Mouse (Mus musculus) forebrain, embryonic 16.5 days (tissue): ENCODE results near the gene Rsph10b. TPM values are rescaled to one million over a fixed set of nuclear protein-coding genes. Genes with fewer than 3 reads are reported as not detected.

Experiments used
- ATAC-seq: fragments of 200-750 bp; cut with Nextera tagmentation; 2 replicates; pipeline ENCODE4 v1.8.0; 2017; ENCODE audit warnings: mild to moderate bottlenecking, moderate library complexity
- H3K27ac ChIP-seq: fragments of 300-500 bp; sonication (generic); 2 replicates; pipeline ENCODE4 v1.5.1; 2014; ENCODE audit warnings: low read length, control low read depth
- H3K27me3 ChIP-seq: fragments of 300-500 bp; sonication (generic); replicated peaks from 2 replicates; pipeline ENCODE4 v1.6.1; 2014; ENCODE audit warnings: low read length; ENCODE audit not compliant: control insufficient read depth, insufficient read depth
- H3K36me3 ChIP-seq: fragments of 300-500 bp; sonication (generic); 2 replicates; pipeline ENCODE4 v1.6.1; 2014; ENCODE audit not compliant: control insufficient read depth, insufficient read depth
- H3K4me1 ChIP-seq: fragments of 300-500 bp; sonication (generic); replicated peaks from 2 replicates; pipeline ENCODE4 v1.6.1; 2014; ENCODE audit warnings: low read length; ENCODE audit not compliant: control insufficient read depth, insufficient read depth
- H3K4me2 ChIP-seq: fragments of 300-500 bp; sonication (generic); 2 replicates; pipeline ENCODE4 v1.6.1; 2014; ENCODE audit warnings: mild to moderate bottlenecking, low read length, control low read depth
- H3K4me3 ChIP-seq: fragments of 300-500 bp; sonication (generic); replicated peaks from 2 replicates; pipeline ENCODE4 v1.5.1; 2014; ENCODE audit warnings: mild to moderate bottlenecking, low read length, control low read depth
- H3K9ac ChIP-seq: fragments of 300-500 bp; sonication (generic); replicated peaks from 2 replicates; pipeline ENCODE4 v1.6.1; 2014; ENCODE audit warnings: low read depth, low read length, control low read depth
- H3K9me3 ChIP-seq: fragments of 300-500 bp; sonication (generic); 2 replicates; pipeline ENCODE4 v1.6.1; 2016; ENCODE audit warnings: low read length; ENCODE audit not compliant: control insufficient read depth
- WGBS: fragments of 180-500 bp; shearing (Covaris S2); extraction: QIAGEN DNeasy Blood & Tissue Kit; methylation state at CpG from one replicate; pipeline ENCODE4 v1.1.7; 2014; 5-methylcytosine and 5-hydroxymethylcytosine counted together
- polyA plus RNA-seq: library from polyadenylated mRNA; unstranded; fragments of >200 nt; fragmentation: Nextera tagmentation; extraction: Ambion mirVana; gene quantifications from 2 replicates; pipeline ENCODE4 v1.2.1, GENCODE M21; 2015

Rsph10b gene
- polyA plus RNA-seq, 1 experiment from 2014 or later = 4.1 TPM

DNA sequence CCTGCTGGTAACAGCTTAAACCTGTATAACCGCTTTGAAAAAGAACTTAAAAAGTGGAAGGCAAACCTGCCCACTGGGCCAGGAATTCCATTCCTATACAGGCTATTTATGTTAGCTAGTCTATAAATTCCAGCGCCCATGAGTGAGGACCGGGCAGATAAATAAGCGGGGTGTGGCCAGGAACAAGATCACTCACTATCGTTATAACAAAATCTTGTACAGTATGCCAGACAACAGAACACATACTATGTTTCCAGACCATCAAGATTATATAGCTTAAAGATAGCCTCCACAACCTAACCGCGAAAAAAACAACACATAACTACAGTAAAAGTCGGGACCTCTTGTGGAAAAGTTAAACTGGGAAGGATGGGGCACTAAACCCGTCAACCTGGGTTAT is 23.9 kb upstream of the Rsph10b start:
- Histone ChIP-seq H3K9ac (peak overlapping the region; percentile 66), H3K4me3 (peak overlapping the region; percentile 94), H3K9me3 (no peaks in the 10 kb centered on the region), H3K4me2 (peak overlapping the region; percentile 88), H3K36me3 (peaks cover under 1% of the 10 kb centered on the region), H3K27me3 (no peaks in the 10 kb centered on the region), H3K27ac (peak overlapping the region; percentile 90), H3K4me1 (peaks cover 24% of the 10 kb centered on the region)
- 2% methylated on average over 9 of the region's 9 CpGs for WGBS
- no peak for ATAC-seq

DNA sequence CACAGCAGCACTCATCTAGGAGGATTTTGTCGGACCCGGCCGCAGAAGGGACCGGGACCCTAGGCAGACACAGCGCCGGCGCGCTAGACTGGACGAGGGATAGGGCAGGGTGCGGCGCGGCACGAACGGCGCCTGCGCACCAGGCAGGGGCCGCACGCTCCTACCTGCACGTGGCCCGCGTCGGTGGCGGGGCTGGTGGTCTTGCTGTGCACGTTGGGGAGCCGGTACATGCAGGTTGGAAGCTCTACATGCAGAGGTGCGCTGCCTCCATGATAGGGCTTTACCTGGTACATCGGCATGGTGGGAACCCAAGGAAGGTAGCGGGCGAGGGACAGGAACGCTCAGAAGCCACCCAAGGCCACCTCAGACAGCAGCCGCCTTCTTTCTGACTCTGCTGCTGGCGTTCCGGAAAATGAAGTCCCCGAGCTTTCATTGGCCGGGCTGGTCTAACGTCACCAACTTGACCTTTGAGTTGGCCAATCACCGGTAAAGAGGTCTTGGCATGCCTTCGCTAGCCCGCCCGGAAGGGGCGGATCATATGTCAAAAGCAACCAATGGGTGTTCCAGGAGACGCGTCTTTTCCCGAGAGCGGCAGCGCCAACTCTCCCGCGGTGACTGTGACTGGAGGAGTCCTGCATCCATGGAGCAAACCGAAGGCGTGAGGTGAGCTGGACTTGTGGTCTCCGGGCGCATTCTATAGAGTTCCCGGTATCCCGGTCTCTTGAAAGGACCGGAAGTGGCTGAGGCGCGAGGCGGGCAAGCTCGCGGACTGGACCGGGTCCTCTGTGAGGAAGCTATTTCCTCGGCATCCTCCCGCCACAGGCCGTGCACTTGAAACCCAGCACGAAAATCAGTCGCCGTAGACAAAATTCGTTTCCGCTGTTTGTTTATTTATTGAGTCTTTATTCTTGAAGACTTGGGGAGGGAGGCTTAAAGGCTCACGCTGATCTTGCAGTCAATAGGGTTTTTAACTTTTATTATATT is 23.1 kb upstream of the Rsph10b start, which contains the start of the genes Aimp2 and Pms2:
Aimp2 (minus strand) TSS at position 431 of the 984 bp plus-strand sequence.
Pms2 (plus strand) TSS at position 548 of the 984 bp plus-strand sequence.
- H3K4me2 ChIP-seq = peak within 1 kb of the TSS; percentile 88
- peak; percentile 99 for ATAC-seq
- H3K27me3 ChIP-seq = no peaks in the 10 kb centered on the region
- WGBS = under 1% methylated on average over 70 of the region's 70 CpGs
- H3K9ac ChIP-seq = peak within 1 kb of the TSS; percentile 69
- H3K27ac ChIP-seq = peak within 1 kb of the TSS; percentile 90
- H3K4me1 ChIP-seq = peaks cover 24% of the 10 kb centered on the region
- H3K4me3 ChIP-seq = peak within 1 kb of the TSS; percentile 94
- H3K36me3 ChIP-seq = no peaks in the 10 kb centered on the region; the same call in 1 of the 2 replicates
- H3K9me3 ChIP-seq = no peaks in the 10 kb centered on the region

DNA sequence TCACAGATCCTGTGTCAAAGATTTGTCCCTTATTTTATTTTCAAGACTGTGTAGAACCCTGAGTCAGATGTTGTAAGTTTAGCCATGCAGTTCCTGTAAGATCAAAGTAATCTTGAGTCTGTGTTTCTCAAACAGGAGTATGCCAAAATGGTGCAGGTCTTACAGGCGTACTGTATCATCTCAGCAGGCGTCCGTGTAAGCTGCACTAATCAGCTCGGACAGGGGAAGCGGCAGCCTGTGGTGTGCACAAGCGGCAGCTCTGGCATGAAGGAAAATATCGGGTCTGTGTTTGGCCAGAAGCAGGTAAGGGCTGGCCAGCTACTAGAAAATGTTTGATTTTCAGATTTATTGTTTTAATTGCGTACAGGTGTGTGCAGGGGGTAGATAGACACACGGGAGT is 16.6 kb upstream of the Rsph10b start:
- H3K4me3 ChIP-seq = no peak overlapping the region
- no peaks in the 10 kb centered on the region; the same call in 1 of the 2 replicates for H3K4me1 ChIP-seq
- H3K27me3 ChIP-seq = no peaks in the 10 kb centered on the region
- H3K36me3 ChIP-seq = peaks cover 24% of the 10 kb centered on the region
- no peak for ATAC-seq
- 94% methylated on average over 9 of the region's 9 CpGs for WGBS
- no peak overlapping the region for H3K4me2 ChIP-seq
- H3K9me3 ChIP-seq = no peaks in the 10 kb centered on the region
- no peak overlapping the region for H3K27ac ChIP-seq
- no peak overlapping the region for H3K9ac ChIP-seq

DNA sequence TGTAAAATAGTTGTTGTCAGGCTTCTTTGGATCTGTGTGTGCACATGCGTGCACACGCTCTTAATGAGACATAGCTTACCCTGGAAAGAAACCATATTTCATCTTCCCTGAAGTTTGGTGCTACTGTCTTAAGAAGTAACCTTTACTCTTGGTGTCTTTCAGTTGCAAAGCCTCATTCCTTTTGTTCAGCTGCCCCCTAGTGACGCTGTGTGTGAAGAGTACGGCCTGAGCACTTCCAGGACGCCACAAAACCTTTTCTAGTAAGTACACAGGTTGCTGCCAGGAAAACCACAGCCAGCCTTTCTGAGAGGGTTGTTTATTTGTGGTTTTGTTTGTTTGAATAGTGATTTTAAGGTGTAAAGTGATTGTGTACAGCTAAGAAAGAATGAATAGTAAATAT is 15.4 kb upstream of the Rsph10b start:
- Histone ChIP-seq H3K27ac (no peak overlapping the region), H3K4me3 (no peak overlapping the region), H3K9me3 (no peaks in the 10 kb centered on the region), H3K27me3 (no peaks in the 10 kb centered on the region), H3K4me1 (no peaks in the 10 kb centered on the region), H3K36me3 (peaks cover 27% of the 10 kb centered on the region), H3K9ac (no peak overlapping the region), H3K4me2 (no peak overlapping the region)
- no peak for ATAC-seq
- 47% methylated on average over 5 of the region's 5 CpGs for WGBS

DNA sequence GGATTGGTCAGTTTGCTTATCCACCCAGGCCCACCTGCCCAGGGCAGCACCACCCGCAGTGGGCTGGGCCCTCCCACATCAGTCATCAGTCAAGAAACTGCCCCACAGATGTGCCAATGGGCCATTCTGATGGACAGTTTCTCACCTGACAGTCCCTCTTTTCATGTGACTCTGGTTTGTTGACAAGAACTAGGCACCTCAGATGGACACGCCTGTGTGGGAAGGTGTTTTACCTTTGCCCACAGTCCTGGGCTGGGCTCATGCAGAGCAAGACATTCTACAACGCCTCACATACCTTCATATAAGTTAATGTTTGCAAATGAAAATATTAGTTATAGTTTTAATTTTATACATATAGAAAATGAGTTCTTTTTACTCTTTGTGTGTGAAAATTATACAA is 14.7 kb upstream of the Rsph10b start:
- peaks cover 27% of the 10 kb centered on the region for H3K36me3 ChIP-seq
- no peaks in the 10 kb centered on the region for H3K27me3 ChIP-seq
- 94% methylated on average over 3 of the region's 3 CpGs for WGBS
- H3K9me3 ChIP-seq = no peaks in the 10 kb centered on the region
- no peak overlapping the region for H3K27ac ChIP-seq
- ATAC-seq = no peak
- H3K4me3 ChIP-seq = no peak overlapping the region
- H3K9ac ChIP-seq = no peak overlapping the region
- H3K4me2 ChIP-seq = no peak overlapping the region
- H3K4me1 ChIP-seq = no peaks in the 10 kb centered on the region

DNA sequence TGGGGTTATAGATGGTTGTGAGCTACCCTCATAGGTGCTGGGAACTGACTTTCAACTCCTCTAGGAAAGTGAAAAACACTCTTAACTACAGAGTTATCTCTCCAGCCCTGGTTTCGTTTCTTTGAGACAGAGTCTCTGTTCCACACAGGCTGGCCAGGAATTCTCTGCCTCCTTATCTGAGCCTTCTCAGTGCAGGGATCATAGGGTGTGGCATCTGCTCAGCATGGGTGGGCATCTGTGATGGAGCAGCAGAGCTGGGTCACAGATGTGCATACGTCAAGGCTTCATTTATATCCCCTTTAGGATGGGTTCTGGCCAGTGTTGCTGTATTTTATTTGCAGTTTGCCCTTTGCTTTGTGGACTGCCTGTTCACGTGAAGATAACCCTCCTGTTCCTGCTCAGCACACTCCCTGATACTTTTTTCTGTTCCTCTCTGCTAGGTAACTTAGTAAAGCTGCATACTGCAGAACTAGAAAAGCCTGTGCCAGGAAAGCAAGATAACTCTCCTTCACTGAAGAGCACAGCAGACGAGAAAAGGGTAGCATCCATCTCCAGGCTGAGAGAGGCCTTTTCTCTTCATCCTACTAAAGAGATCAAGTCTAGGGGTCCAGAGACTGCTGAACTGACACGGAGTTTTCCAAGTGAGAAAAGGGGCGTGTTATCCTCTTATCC is 7.9 kb upstream of the Rsph10b start:
- Histone ChIP-seq H3K4me2 (no peak overlapping the region), H3K9ac (no peak overlapping the region), H3K27me3 (no peaks in the 10 kb centered on the region), H3K9me3 (no peaks in the 10 kb centered on the region), H3K4me3 (no peak overlapping the region), H3K4me1 (no peaks in the 10 kb centered on the region), H3K27ac (no peak overlapping the region), H3K36me3 (peaks cover 35% of the 10 kb centered on the region)
- 92% methylated on average over 6 of the region's 6 CpGs for WGBS
- ATAC-seq = no peak

DNA sequence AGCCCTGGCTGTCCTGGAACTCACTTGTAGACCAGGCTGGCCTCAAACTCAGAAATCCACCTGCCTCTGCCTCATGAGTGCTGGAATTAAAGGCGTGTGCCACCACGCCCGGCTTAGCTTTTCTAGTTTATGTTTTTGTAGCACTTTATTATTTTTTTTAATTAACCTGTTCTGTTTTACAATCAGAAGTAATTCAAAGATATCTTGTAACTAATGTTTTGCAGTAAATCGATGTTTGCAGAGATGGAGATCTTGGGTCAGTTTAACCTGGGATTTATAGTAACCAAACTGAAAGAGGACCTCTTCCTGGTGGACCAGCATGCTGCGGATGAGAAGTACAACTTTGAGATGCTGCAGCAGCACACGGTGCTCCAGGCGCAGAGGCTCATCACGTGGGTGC is 5.0 kb upstream of the Rsph10b start, which contains the start of gene Gm42421:
Gm42421 (plus strand) TSS at position 301 of the 400 bp plus-strand sequence.
- H3K4me3 ChIP-seq = no peak within 1 kb of the TSS
- no peak within 1 kb of the TSS for H3K9ac ChIP-seq
- H3K27me3 ChIP-seq = no peaks in the 10 kb centered on the region
- no peak within 1 kb of the TSS for H3K27ac ChIP-seq
- peaks cover 34% of the 10 kb centered on the region for H3K36me3 ChIP-seq
- 0 out of 2 replicates have a peak, but pooled peaks cover 3% of the 10 kb centered on the region for H3K4me1 ChIP-seq
- H3K4me2 ChIP-seq = no peak within 1 kb of the TSS
- ATAC-seq = no peak
- whole genome bisulfite sequencing = 97% methylated on average over 8 of the region's 8 CpGs
- H3K9me3 ChIP-seq = no peaks in the 10 kb centered on the region

DNA sequence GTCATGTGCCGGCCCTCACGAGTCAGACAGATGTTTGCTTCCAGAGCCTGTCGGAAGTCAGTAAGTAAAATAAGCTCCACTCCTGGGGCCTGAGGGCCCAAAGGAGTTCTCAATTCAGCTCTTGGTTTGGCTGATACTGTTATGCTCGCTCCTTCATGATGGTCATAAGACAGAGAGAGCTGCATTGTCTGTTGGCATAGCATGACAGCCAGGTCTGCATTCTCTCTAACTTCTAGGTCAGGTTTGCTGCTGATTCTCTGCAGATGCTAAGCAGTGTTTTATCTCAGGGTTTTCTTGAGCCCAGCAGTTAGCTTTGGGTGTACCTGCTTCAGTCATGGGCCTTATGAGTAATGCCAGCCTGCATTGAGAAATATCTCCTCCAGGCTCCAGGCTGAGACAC is 3.5 kb upstream of the Rsph10b start:
- Histone ChIP-seq H3K9ac (no peak overlapping the region), H3K4me3 (no peak overlapping the region), H3K4me2 (no peak overlapping the region), H3K27ac (no peak overlapping the region), H3K4me1 (0 out of 2 replicates have a peak, but pooled peaks cover 3% of the 10 kb centered on the region), H3K36me3 (peaks cover 34% of the 10 kb centered on the region), H3K9me3 (no peaks in the 10 kb centered on the region), H3K27me3 (no peaks in the 10 kb centered on the region)
- no peak for ATAC-seq
- WGBS = 93% methylated on average over 4 of the region's 4 CpGs

DNA sequence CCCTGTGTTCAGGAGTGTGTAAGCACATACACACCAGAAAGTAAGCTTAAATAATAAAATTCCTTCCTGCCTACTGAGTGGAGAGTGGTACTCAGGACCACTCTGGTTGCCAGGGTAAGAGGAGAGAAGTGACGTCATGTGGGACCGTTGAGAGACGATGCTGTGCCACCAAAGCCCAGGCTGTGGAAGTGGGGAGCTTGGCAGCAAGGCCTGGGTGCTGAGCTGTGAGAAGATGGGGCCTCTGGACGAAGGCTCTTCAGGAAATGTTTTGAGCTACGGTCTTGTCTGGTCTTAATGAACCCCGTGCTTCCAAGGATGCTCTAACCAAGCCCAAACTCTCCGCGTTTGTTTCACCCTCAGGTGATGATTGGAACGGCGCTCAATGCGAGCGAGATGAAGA is 2.2 kb upstream of the Rsph10b start:
- Histone ChIP-seq H3K36me3 (peaks cover 26% of the 10 kb centered on the region), H3K9ac (no peak overlapping the region), H3K4me2 (no peak overlapping the region), H3K4me3 (no peak overlapping the region), H3K4me1 (0 out of 2 replicates have a peak, but pooled peaks cover 3% of the 10 kb centered on the region), H3K27ac (no peak overlapping the region), H3K27me3 (no peaks in the 10 kb centered on the region), H3K9me3 (no peaks in the 10 kb centered on the region)
- ATAC-seq = no peak
- 95% methylated on average over 12 of the region's 12 CpGs for WGBS
